Mouse (Mus musculus): ENCODE data around the gene Zic1. TPM values are rescaled to one million over a fixed set of nuclear protein-coding genes. Genes with fewer than 3 reads are reported as not detected.

The Zic1 gene
- polyA plus RNA-seq, 1 experiment from 2014 or later: 3.3 TPM

DNA sequence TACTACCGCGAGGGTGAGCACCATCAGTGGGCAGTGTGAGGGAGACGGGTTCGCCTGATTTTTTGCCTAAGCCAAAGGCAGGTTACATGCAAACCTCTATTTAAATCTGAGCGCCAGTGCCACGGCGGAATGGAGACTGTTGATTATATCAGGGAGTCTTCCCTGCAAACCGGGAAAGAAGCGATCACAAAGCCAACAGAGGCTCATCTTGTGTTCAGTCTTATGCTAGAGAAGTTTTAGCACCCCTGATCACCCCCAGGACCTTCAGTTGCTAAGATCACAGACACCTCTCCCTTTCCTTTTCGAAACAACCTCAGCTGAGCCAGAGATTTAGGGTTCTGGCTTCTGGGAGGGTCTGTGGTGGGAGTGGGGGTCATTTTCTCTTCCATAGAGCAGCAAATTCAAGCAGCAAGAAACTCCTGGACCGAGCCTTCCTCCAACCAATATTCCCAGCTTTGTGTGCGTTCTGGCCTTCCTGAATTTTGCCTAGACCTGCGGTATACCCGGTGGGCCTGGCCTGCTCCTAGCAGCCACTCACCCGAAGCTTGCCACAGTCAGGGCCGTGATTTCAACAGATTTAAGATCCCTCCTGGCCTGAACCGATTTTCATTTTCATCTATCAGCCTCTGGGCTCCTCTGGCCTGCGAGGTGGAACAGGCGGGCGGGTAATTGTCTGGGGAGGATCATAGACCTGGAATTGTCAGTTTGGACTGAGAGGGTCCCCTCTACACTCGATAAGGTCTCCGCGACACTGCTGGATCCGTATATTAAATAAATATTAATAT lies 17.1 kb upstream of the Zic1 start:
- peak overlapping the region; percentile 32; the same call in 1 of the 2 replicates for H3K9ac ChIP-seq (replicated peaks; ENCODE audit: low read length)
- peak overlapping the region; percentile 7; the same call in 1 of the 2 replicates for H3K4me2 ChIP-seq (ENCODE audit: low read depth, low read length)
- H3K4me1 ChIP-seq (ENCODE audit: control insufficient read depth, insufficient read depth, low read length): no peaks in the 10 kb centered on the region; the same call in 1 of the 2 replicates
- ATAC-seq (replicated peaks; ENCODE audit: insufficient number of reproducible peaks, low FRiP score, low TSS enrichment, low read depth) (no peak), DNase-seq (ENCODE audit: low spot score) (no peak)
- H3K36me3 ChIP-seq (replicated peaks; ENCODE audit: control insufficient read depth, insufficient read depth, low read depth, low read length): no peaks in the 10 kb centered on the region
- H3K27me3 ChIP-seq (ENCODE audit: control insufficient read depth, insufficient read depth, low read length): peaks cover 83% of the 10 kb centered on the region
- H3K4me3 ChIP-seq (ENCODE audit: low read depth, low read length): no peak overlapping the region
- H3K9me3 ChIP-seq (replicated peaks; ENCODE audit: control insufficient read depth, low read length): no peaks in the 10 kb centered on the region
- H3K27ac ChIP-seq (replicated peaks; ENCODE audit: low read depth, low read length): 0 out of 2 replicates have a peak overlapping the region, but pooled peaks have one; percentile 8
- WGBS: 2% methylated on average over 24 of the region's 24 CpGs

- ATAC-seq (replicated peaks; ENCODE audit: insufficient number of reproducible peaks, low FRiP score, low TSS enrichment, low read depth) (no peak), DNase-seq (ENCODE audit: low spot score) (no peak)
- Histone ChIP-seq H3K9me3 (replicated peaks; ENCODE audit: control insufficient read depth, low read length) (no peaks in the 10 kb centered on the region), H3K4me2 (ENCODE audit: low read depth, low read length) (no peak overlapping the region; the same call in 1 of the 2 replicates), H3K9ac (replicated peaks; ENCODE audit: low read length) (0 out of 2 replicates have a peak overlapping the region, but pooled peaks have one; percentile 22), H3K4me1 (ENCODE audit: control insufficient read depth, insufficient read depth, low read length) (no peaks in the 10 kb centered on the region; the same call in 1 of the 2 replicates), H3K27ac (replicated peaks; ENCODE audit: low read depth, low read length) (no peak overlapping the region), H3K27me3 (ENCODE audit: control insufficient read depth, insufficient read depth, low read length) (peaks cover 82% of the 10 kb centered on the region), H3K36me3 (replicated peaks; ENCODE audit: control insufficient read depth, insufficient read depth, low read depth, low read length) (no peaks in the 10 kb centered on the region), H3K4me3 (ENCODE audit: low read depth, low read length) (no peak overlapping the region)
- WGBS: 2% methylated on average over 2 of the region's 2 CpGs
Observed at GRCm38 (mm10) chr9:91382111-91382379, 16.4 kb upstream of the Zic1 start.

DNA sequence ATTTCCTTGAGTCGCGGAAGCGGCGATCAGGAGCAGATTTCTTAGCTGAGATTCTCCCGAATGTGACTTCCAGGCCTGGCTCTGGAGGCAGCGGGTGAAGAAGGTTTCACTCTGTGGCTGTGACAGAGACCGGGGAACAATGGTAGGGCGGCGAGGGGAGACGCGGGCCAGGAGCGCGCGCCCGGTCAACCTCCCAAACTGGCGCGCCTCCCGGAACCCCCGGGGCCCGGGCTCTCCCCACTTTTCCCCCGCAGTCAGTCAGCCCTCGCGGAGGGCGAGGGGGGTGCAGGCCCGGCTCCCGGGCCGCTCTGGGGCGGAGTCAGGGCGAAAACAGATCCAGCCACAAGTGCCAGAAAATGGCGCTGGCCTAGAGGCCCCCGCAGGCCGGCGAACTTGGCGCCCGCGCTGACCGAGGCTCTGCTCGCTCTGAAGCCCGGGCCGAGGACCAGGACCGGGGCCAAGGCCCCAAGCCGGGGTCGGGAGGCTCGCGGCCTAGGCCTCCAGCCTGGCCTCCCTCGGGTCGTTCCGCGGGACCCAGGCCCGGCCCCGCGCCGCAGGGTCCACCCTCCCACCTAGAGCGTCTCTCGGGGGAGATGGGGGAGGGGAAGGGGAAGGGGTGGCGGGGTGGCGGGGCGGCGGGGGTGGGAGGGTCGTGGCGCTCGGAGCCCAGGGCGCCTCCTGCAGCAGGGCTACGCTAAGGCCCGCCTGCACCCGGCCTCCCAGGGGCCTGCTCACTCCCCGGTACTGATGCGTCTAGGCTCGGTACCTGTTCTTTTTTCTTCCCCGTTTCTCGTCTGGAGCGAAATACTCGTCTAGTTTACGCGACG lies 15.9 kb upstream of the Zic1 start:
- ATAC-seq (replicated peaks; ENCODE audit: insufficient number of reproducible peaks, low FRiP score, low TSS enrichment, low read depth) (peak; percentile 49), DNase-seq (ENCODE audit: low spot score) (no peak)
- H3K4me2 ChIP-seq (ENCODE audit: low read depth, low read length): peak overlapping the region; percentile 91
- peaks cover 83% of the 10 kb centered on the region for H3K27me3 ChIP-seq (ENCODE audit: control insufficient read depth, insufficient read depth, low read length)
- H3K9ac ChIP-seq (replicated peaks; ENCODE audit: low read length): peak overlapping the region; percentile 68
- H3K4me1 ChIP-seq (ENCODE audit: control insufficient read depth, insufficient read depth, low read length): no peaks in the 10 kb centered on the region; the same call in 1 of the 2 replicates
- under 1% methylated on average over 63 of the region's 76 CpGs for WGBS
- no peaks in the 10 kb centered on the region for H3K36me3 ChIP-seq (replicated peaks; ENCODE audit: control insufficient read depth, insufficient read depth, low read depth, low read length)
- no peaks in the 10 kb centered on the region for H3K9me3 ChIP-seq (replicated peaks; ENCODE audit: control insufficient read depth, low read length)
- peak overlapping the region; percentile 44 for H3K4me3 ChIP-seq (ENCODE audit: low read depth, low read length)
- H3K27ac ChIP-seq (replicated peaks; ENCODE audit: low read depth, low read length): 0 out of 2 replicates have a peak overlapping the region, but pooled peaks have one; percentile 52

DNA sequence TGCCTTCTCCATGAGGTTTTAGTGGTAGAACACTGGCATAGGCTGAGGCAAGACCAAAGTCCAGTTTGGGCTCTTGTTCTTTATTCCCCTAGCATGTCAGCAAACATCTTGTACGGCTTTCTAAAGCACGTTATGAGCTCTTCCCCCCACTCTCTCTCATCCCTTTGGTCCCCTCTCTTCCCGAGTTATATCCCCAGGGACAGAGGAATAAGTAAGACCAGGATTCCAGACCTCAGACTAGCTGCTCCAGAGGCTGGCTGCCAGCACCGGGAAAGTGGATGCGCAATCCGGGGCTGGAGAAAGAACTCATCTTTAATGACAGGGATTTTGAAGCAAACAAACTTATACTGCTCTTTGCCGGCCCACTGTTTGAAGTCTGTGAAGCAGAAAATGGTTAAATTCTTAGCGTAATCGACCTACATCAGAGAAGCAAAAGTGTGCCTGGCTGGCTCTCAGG lies 14.9 kb upstream of the Zic1 start:
- no peak overlapping the region for H3K4me2 ChIP-seq (ENCODE audit: low read depth, low read length)
- H3K36me3 ChIP-seq (replicated peaks; ENCODE audit: control insufficient read depth, insufficient read depth, low read depth, low read length): no peaks in the 10 kb centered on the region
- ATAC-seq (replicated peaks; ENCODE audit: insufficient number of reproducible peaks, low FRiP score, low TSS enrichment, low read depth) (no peak), DNase-seq (ENCODE audit: low spot score) (no peak)
- no peak overlapping the region for H3K27ac ChIP-seq (replicated peaks; ENCODE audit: low read depth, low read length)
- H3K9me3 ChIP-seq (replicated peaks; ENCODE audit: control insufficient read depth, low read length): no peaks in the 10 kb centered on the region
- H3K27me3 ChIP-seq (ENCODE audit: control insufficient read depth, insufficient read depth, low read length): peaks cover 82% of the 10 kb centered on the region
- WGBS: under 1% methylated on average over 9 of the region's 9 CpGs
- H3K4me1 ChIP-seq (ENCODE audit: control insufficient read depth, insufficient read depth, low read length): no peaks in the 10 kb centered on the region; the same call in 1 of the 2 replicates
- H3K4me3 ChIP-seq (ENCODE audit: low read depth, low read length): peak overlapping the region; percentile 11; the same call in 1 of the 2 replicates
- H3K9ac ChIP-seq (replicated peaks; ENCODE audit: low read length): no peak overlapping the region

DNA sequence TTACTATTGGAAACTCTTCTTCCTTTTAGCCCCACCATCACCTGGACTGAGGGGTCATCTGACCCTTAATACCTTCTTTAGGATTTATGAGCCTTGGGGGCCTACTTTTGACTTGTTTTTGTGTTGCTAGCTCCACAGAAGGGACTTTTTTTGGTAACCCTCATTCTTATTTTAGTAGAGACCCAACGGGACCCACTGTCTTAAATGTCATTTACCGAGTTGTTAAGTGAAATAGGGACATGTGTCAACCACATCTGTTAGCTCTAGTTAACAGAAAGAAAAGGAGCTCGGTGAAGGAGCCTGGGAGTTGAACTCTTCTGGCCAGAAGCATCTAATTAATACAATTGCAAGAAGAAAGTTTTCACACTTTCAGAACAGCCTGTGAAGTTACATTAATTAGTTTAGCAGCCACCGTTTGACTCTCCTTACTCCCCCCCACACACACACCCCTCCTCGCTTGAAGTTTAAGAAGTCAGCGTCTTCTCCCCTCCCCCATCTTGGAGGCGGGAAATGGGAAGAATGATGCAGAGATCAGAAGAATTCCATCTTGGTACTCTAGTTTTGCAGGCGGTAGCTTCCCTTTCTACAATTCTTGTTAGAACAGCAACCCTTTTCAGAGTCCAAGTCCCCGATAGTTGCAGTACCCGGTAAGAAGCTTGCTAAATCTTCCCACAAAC lies 14.3 kb upstream of the Zic1 start:
- Histone ChIP-seq H3K9me3 (replicated peaks; ENCODE audit: control insufficient read depth, low read length) (no peaks in the 10 kb centered on the region), H3K9ac (replicated peaks; ENCODE audit: low read length) (no peak overlapping the region), H3K4me3 (ENCODE audit: low read depth, low read length) (no peak overlapping the region), H3K27ac (replicated peaks; ENCODE audit: low read depth, low read length) (no peak overlapping the region), H3K36me3 (replicated peaks; ENCODE audit: control insufficient read depth, insufficient read depth, low read depth, low read length) (no peaks in the 10 kb centered on the region), H3K27me3 (ENCODE audit: control insufficient read depth, insufficient read depth, low read length) (peaks cover 79% of the 10 kb centered on the region), H3K4me1 (ENCODE audit: control insufficient read depth, insufficient read depth, low read length) (no peaks in the 10 kb centered on the region; the same call in 1 of the 2 replicates), H3K4me2 (ENCODE audit: low read depth, low read length) (no peak overlapping the region)
- WGBS: 2% methylated on average over 10 of the region's 10 CpGs
- ATAC-seq (replicated peaks; ENCODE audit: insufficient number of reproducible peaks, low FRiP score, low TSS enrichment, low read depth): no peak
- no peak for DNase-seq (ENCODE audit: low spot score)

- WGBS: 2% methylated on average over 8 of the region's 8 CpGs
Observed at GRCm38 (mm10) chr9:91379300-91379635, 13.7 kb upstream of the Zic1 start.

DNA sequence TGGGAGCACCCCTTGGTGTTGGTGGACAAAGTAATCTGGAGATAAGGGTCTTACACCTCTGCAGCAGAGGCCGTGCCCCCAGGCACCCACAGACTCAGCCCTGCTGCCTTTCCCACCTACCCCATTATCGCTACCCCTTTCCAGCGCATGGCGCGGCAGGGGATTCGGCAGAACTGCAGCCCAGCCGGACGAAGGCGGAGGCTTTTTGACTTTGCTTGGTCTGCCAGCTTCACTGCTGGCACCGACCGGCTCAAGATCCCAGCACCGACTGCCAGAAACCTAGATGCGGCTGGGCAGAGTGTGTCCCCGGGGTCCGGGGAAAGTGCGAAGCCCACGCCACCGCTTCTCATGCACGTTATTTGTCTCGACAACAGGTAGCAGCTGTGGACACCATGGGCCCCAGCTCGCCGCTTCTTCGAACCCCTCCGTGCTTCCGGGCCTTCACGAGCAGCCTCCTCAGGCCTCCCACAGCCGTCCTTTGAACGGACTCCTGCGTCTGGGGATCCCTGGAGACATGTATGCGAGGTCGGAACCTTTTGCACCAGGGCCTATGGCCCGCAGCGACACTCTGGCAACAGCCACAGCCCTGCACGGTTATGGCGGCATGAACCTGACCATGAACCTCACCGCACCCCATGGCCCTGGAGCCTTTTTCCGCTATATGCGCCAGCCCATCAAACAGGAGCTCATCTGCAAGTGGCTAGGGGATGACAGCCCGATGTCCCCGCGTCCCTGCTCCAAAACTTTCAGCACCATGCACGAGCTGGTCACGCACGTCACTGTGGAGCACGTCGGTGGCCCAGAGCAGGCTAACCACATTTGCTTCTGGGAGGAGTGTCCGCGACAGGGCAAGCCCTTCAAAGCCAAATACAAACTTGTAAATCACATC lies 13.0 kb upstream of the Zic1 start:
- Histone ChIP-seq H3K4me3 (ENCODE audit: low read depth, low read length) (peak overlapping the region; percentile 14; the same call in 1 of the 2 replicates), H3K36me3 (replicated peaks; ENCODE audit: control insufficient read depth, insufficient read depth, low read depth, low read length) (no peaks in the 10 kb centered on the region), H3K27ac (replicated peaks; ENCODE audit: low read depth, low read length) (no peak overlapping the region), H3K27me3 (ENCODE audit: control insufficient read depth, insufficient read depth, low read length) (peaks cover 79% of the 10 kb centered on the region), H3K4me1 (ENCODE audit: control insufficient read depth, insufficient read depth, low read length) (no peaks in the 10 kb centered on the region; the same call in 1 of the 2 replicates), H3K9me3 (replicated peaks; ENCODE audit: control insufficient read depth, low read length) (no peaks in the 10 kb centered on the region), H3K4me2 (ENCODE audit: low read depth, low read length) (peak overlapping the region; percentile 32), H3K9ac (replicated peaks; ENCODE audit: low read length) (peak overlapping the region; percentile 39; the same call in 1 of the 2 replicates)
- DNase-seq (ENCODE audit: low spot score) (no peak), ATAC-seq (replicated peaks; ENCODE audit: insufficient number of reproducible peaks, low FRiP score, low TSS enrichment, low read depth) (no peak)
- under 1% methylated on average over 48 of the region's 48 CpGs for WGBS

More at GRCm38 (mm10) chr9:91379300-91379635, 13.7 kb upstream of the Zic1 start:
- H3K4me2 ChIP-seq (ENCODE audit: low read depth, low read length): peak overlapping the region; percentile 7; the same call in 1 of the 2 replicates
- H3K4me1 ChIP-seq (ENCODE audit: control insufficient read depth, insufficient read depth, low read length): no peaks in the 10 kb centered on the region; the same call in 1 of the 2 replicates
- H3K9me3 ChIP-seq (replicated peaks; ENCODE audit: control insufficient read depth, low read length): no peaks in the 10 kb centered on the region
- peaks cover 78% of the 10 kb centered on the region for H3K27me3 ChIP-seq (ENCODE audit: control insufficient read depth, insufficient read depth, low read length)
- DNase-seq (ENCODE audit: low spot score) (no peak), ATAC-seq (replicated peaks; ENCODE audit: insufficient number of reproducible peaks, low FRiP score, low TSS enrichment, low read depth) (no peak)
- H3K9ac ChIP-seq (replicated peaks; ENCODE audit: low read length): peak overlapping the region; percentile 39; the same call in 1 of the 2 replicates
- no peaks in the 10 kb centered on the region for H3K36me3 ChIP-seq (replicated peaks; ENCODE audit: control insufficient read depth, insufficient read depth, low read depth, low read length)
- H3K4me3 ChIP-seq (ENCODE audit: low read depth, low read length): peak overlapping the region; percentile 14
- H3K27ac ChIP-seq (replicated peaks; ENCODE audit: low read depth, low read length): no peak overlapping the region
